In the genomic region with DNA sequence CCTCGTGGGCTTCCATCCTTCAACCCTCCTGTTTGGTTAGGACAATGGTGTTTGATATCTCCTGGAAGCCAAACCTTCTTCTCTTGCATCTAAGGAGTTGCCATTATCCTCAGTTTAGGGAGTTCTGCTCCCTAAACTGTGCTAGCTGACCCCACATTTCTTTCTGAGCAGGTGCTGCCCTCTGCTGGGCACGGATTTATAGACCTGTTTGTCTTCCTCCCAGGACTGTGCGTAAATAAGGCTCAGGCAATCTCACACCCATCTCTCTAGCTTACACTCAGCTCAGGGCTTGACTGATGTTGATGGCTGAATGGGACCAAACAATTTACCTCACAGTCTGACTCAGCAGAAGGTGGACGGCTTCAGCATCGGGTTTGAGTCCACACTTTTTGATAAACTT, we compare ENCODE assay signal across 9 mouse cellular contexts. TPM values are rescaled to one million over a fixed set of nuclear protein-coding genes. Genes with fewer than 3 reads are reported as not detected.
A peak's percentile ranks its signal among the peaks of the same experiment; 100 is the strongest.
DNase-seq lines count a peak whose midpoint lies in the region; ATAC-seq lines count a peak whose summit lies in the region.
"Had no signal": no experiment of that assay in that cellular context is flagged by ENCODE, and none has a peak within 500 bp of the region (broad histone marks: within the 10 kb centered on the region; RNA-seq: fewer than 3 reads in every experiment).

No protein-coding gene starts in this region.

- H3K36me3 ChIP-seq in midbrain, embryonic 14.5 days (ENCODE audit: control insufficient read depth, insufficient read depth, low read length), result no peaks in the 10 kb centered on the region
- no peaks in the 10 kb centered on the region for H3K36me3 ChIP-seq in midbrain, embryonic 13.5 days
- H3K36me3 ChIP-seq in liver, embryonic 12.5 days, result no peaks in the 10 kb centered on the region

- 46% methylated on average over 5 of the region's 5 CpGs for WGBS in midbrain, embryonic 14.5 days
- 43% methylated on average over 5 of the region's 5 CpGs for WGBS in midbrain, embryonic 13.5 days
- WGBS in liver, embryonic 12.5 days (ENCODE audit: insufficient replicate concordance), result 33% methylated on average over 5 of the region's 5 CpGs

- DNase-seq in midbrain, embryonic 14.5 days, result peak; percentile 73
- peak; percentile 69 for DNase-seq in ZHBTc4 (ENCODE audit: low read depth, low spot score)
- DNase-seq in embryo, embryonic 10 days (ENCODE audit: low spot score), result peak; percentile 67
- DNase-seq in induced T-regulatory cell, adult 2 months (ENCODE audit: low read depth), result peak; percentile 75
- DNase-seq in right cerebral cortex, postnatal 14 days, result peak; percentile 72

- H3K27me3 ChIP-seq in midbrain, embryonic 14.5 days (ENCODE audit: control insufficient read depth, insufficient read depth, low read length), result no peaks in the 10 kb centered on the region
- H3K27me3 ChIP-seq in midbrain, embryonic 13.5 days, result no peaks in the 10 kb centered on the region
- H3K27me3 ChIP-seq in liver, embryonic 12.5 days (replicated peaks), result peaks cover 30% of the 10 kb centered on the region

- no peaks in the 10 kb centered on the region for H3K9me3 ChIP-seq in midbrain, embryonic 14.5 days (ENCODE audit: control insufficient read depth, low read length)
- no peaks in the 10 kb centered on the region for H3K9me3 ChIP-seq in midbrain, embryonic 13.5 days
- H3K9me3 ChIP-seq in liver, embryonic 12.5 days (replicated peaks), result peaks cover 12% of the 10 kb centered on the region

- no peak overlapping the region for H3K27ac ChIP-seq in midbrain, embryonic 14.5 days (replicated peaks; ENCODE audit: low read depth, low read length)
- H3K27ac ChIP-seq in midbrain, embryonic 13.5 days, result no peak overlapping the region
- H3K27ac ChIP-seq in liver, embryonic 12.5 days, result no peak overlapping the region

- H3K4me3 ChIP-seq in midbrain, embryonic 14.5 days (replicated peaks; ENCODE audit: low read depth, low read length), result no peak overlapping the region
- H3K4me3 ChIP-seq in midbrain, embryonic 13.5 days (replicated peaks), result no peak overlapping the region
- no peak overlapping the region for H3K4me3 ChIP-seq in liver, embryonic 12.5 days
- H3K4me3 ChIP-seq: myocyte had no signal

- no peaks in the 10 kb centered on the region for H3K4me1 ChIP-seq in midbrain, embryonic 14.5 days (ENCODE audit: control insufficient read depth, insufficient read depth, low read length)
- no peaks in the 10 kb centered on the region for H3K4me1 ChIP-seq in midbrain, embryonic 13.5 days (replicated peaks)
- H3K4me1 ChIP-seq in liver, embryonic 12.5 days, result no peaks in the 10 kb centered on the region

- no peak overlapping the region for H3K9ac ChIP-seq in midbrain, embryonic 14.5 days (replicated peaks; ENCODE audit: low read length)
- H3K9ac ChIP-seq in midbrain, embryonic 13.5 days (replicated peaks), result no peak overlapping the region
- no peak overlapping the region for H3K9ac ChIP-seq in liver, embryonic 12.5 days

- ATAC-seq in midbrain, embryonic 14.5 days (ENCODE audit: low FRiP score, low TSS enrichment), result no peak
- ATAC-seq in midbrain, embryonic 13.5 days, result no peak
- peak; percentile 44; the same call in 1 of the 2 replicates for ATAC-seq in liver, embryonic 12.5 days
- ATAC-seq in activated CD4-positive, CD25-positive, alpha-beta regulatory T cell, adult 4 months, result no peak

- H3K4me2 ChIP-seq in midbrain, embryonic 14.5 days (ENCODE audit: low read length), result no peak overlapping the region
- no peak overlapping the region for H3K4me2 ChIP-seq in midbrain, embryonic 13.5 days (replicated peaks)
- H3K4me2 ChIP-seq in liver, embryonic 12.5 days, result no peak overlapping the region

RNA-seq across cellular contexts. Expression of a gene that starts 21.8 kb away (rescaled TPM):
- polyA plus RNA-seq in midbrain, embryonic 14.5 days (2014; fragmentation: Nextera tagmentation; extraction: Ambion mirVana), result not detected in 2 replicates
- 0.07 and 0.54 TPM in 2 replicates for polyA plus RNA-seq in midbrain, embryonic 13.5 days (2015; fragmentation: Nextera tagmentation; extraction: Ambion mirVana)
- polyA plus RNA-seq in liver, embryonic 12.5 days (2016; fragmentation: Nextera tagmentation; extraction: Ambion mirVana), result not detected in 2 replicates
- not detected for polyA plus RNA-seq in activated CD4-positive, CD25-positive, alpha-beta regulatory T cell, adult 4 months (2017; shearing (Covaris generic))
- polyA plus RNA-seq: myocyte had no signal

RNA-seq across cellular contexts. Expression of a gene that starts 43.8 kb away (rescaled TPM):
- polyA plus RNA-seq in midbrain, embryonic 14.5 days (2014; fragmentation: Nextera tagmentation; extraction: Ambion mirVana), result 1,176 and 1,335 TPM in 2 replicates
- polyA plus RNA-seq in midbrain, embryonic 13.5 days (2015; fragmentation: Nextera tagmentation; extraction: Ambion mirVana), result 935 and 992 TPM in 2 replicates
- 1,191 and 1,263 TPM in 2 replicates for polyA plus RNA-seq in liver, embryonic 12.5 days (2016; fragmentation: Nextera tagmentation; extraction: Ambion mirVana)
- 1,000 to 10,000 TPM; 3,266 to 3,639 TPM for polyA plus RNA-seq in activated CD4-positive, CD25-positive, alpha-beta regulatory T cell, adult 4 months (2017; shearing (Covaris generic))
